Mouse (Mus musculus) E14TG2a.4 (cell line): ENCODE results near the gene Fbxl17.

Experiments
- H3K27me3 ChIP-seq: 2 replicates; pipeline ENCODE4 v1.6.1; 2014; ENCODE audit warnings: low read length, control low read depth; ENCODE audit not compliant: insufficient read depth
- H3K36me3 ChIP-seq: 2 replicates; pipeline ENCODE4 v1.6.1; 2014; ENCODE audit warnings: low read length, control low read depth; ENCODE audit not compliant: insufficient read depth
- H3K4me1 ChIP-seq: replicated peaks from 2 replicates; pipeline ENCODE4 v1.6.1; 2014; ENCODE audit warnings: low read depth, low read length, control low read depth
- H3K4me3 ChIP-seq: replicated peaks from 2 replicates; pipeline ENCODE4 v1.5.1; 2014; ENCODE audit warnings: mild to moderate bottlenecking, low read length
- H3K9me3 ChIP-seq: 2 replicates; pipeline ENCODE4 v1.6.1; 2014; ENCODE audit warnings: low read length, control low read depth
- CTCF ChIP-seq: conservative IDR thresholded peaks from 2 replicates; pipeline ENCODE4 v1.5.1; 2014; ENCODE audit warnings: low read length
- NANOG ChIP-seq: IDR thresholded peaks from 2 replicates; pipeline ENCODE4 v1.6.1; 2014; ENCODE audit warnings: borderline replicate concordance, low read length, mixed read lengths
- POU5F1 ChIP-seq: IDR thresholded peaks from 2 replicates; pipeline ENCODE4 v1.6.1; 2014; ENCODE audit warnings: low read length, borderline replicate concordance

Gene Fbxl17

GRCm38 (mm10) chr17:63229111-63229510, 270.7 kb downstream of the Fbxl17 start:
- no peaks in the 10 kb centered on the region for H3K27me3 ChIP-seq
- H3K4me3 ChIP-seq = no peak overlapping the region
- TF ChIP-seq NANOG (no peak), CTCF (no peak), POU5F1 (no peak)
- H3K36me3 ChIP-seq = no peaks in the 10 kb centered on the region
- no peaks in the 10 kb centered on the region for H3K9me3 ChIP-seq
- peaks cover 5% of the 10 kb centered on the region; the same call in 1 of the 2 replicates for H3K4me1 ChIP-seq

GRCm38 (mm10) chr17:63226380-63226779, 273.4 kb downstream of the Fbxl17 start:
- no peak overlapping the region for H3K4me3 ChIP-seq
- H3K9me3 ChIP-seq = no peaks in the 10 kb centered on the region
- TF ChIP-seq CTCF = no peak
- no peak for TF ChIP-seq NANOG
- no peak for TF ChIP-seq POU5F1

GRCm38 (mm10) chr17:63225959-63226358, 273.9 kb downstream of the Fbxl17 start:
- Histone ChIP-seq H3K4me3 (no peak overlapping the region), H3K4me1 (peaks cover 8% of the 10 kb centered on the region), H3K27me3 (no peaks in the 10 kb centered on the region), H3K36me3 (no peaks in the 10 kb centered on the region), H3K9me3 (no peaks in the 10 kb centered on the region)
- TF ChIP-seq CTCF (no peak), POU5F1 (no peak), NANOG (no peak)

More at GRCm38 (mm10) chr17:63226380-63226779, 273.4 kb downstream of the Fbxl17 start:
- no peaks in the 10 kb centered on the region for H3K27me3 ChIP-seq
- H3K4me1 ChIP-seq = peaks cover 8% of the 10 kb centered on the region
- H3K36me3 ChIP-seq = no peaks in the 10 kb centered on the region

GRCm38 (mm10) chr17:63223675-63224074, 276.1 kb downstream of the Fbxl17 start:
- H3K4me1 ChIP-seq = peaks cover 8% of the 10 kb centered on the region
- H3K4me3 ChIP-seq = no peak overlapping the region
- TF ChIP-seq POU5F1 = no peak
- TF ChIP-seq NANOG = no peak
- TF ChIP-seq CTCF = no peak
- H3K36me3 ChIP-seq = no peaks in the 10 kb centered on the region
- H3K9me3 ChIP-seq = no peaks in the 10 kb centered on the region
- H3K27me3 ChIP-seq = no peaks in the 10 kb centered on the region

GRCm38 (mm10) chr17:63221632-63222031, 278.2 kb downstream of the Fbxl17 start:
- no peaks in the 10 kb centered on the region for H3K27me3 ChIP-seq
- no peak for TF ChIP-seq NANOG
- no peak for TF ChIP-seq CTCF
- TF ChIP-seq POU5F1 = no peak
- no peaks in the 10 kb centered on the region for H3K36me3 ChIP-seq
- no peaks in the 10 kb centered on the region for H3K9me3 ChIP-seq
- H3K4me3 ChIP-seq = no peak overlapping the region
- peaks cover 4% of the 10 kb centered on the region; the same call in 1 of the 2 replicates for H3K4me1 ChIP-seq

- H3K4me1 ChIP-seq = peaks cover 4% of the 10 kb centered on the region; the same call in 1 of the 2 replicates
- no peaks in the 10 kb centered on the region for H3K9me3 ChIP-seq
- H3K36me3 ChIP-seq = no peaks in the 10 kb centered on the region
- no peak overlapping the region for H3K4me3 ChIP-seq
- H3K27me3 ChIP-seq = no peaks in the 10 kb centered on the region
- TF ChIP-seq NANOG = no peak
- TF ChIP-seq POU5F1 = no peak
- TF ChIP-seq CTCF = no peak
Measured at GRCm38 (mm10) chr17:63220821-63221220, 279.0 kb downstream of the Fbxl17 start.

GRCm38 (mm10) chr17:63217016-63217415, 282.8 kb downstream of the Fbxl17 start:
- Histone ChIP-seq H3K9me3 (no peaks in the 10 kb centered on the region), H3K4me3 (no peak overlapping the region), H3K4me1 (no peaks in the 10 kb centered on the region), H3K36me3 (no peaks in the 10 kb centered on the region), H3K27me3 (no peaks in the 10 kb centered on the region)
- TF ChIP-seq POU5F1 = no peak
- TF ChIP-seq NANOG = no peak
- no peak for TF ChIP-seq CTCF

- H3K4me1 ChIP-seq = no peaks in the 10 kb centered on the region
- no peak overlapping the region for H3K4me3 ChIP-seq
- no peak for TF ChIP-seq CTCF
- no peak for TF ChIP-seq POU5F1
- TF ChIP-seq NANOG = no peak
- H3K36me3 ChIP-seq = no peaks in the 10 kb centered on the region
- no peaks in the 10 kb centered on the region for H3K27me3 ChIP-seq
- H3K9me3 ChIP-seq = no peaks in the 10 kb centered on the region
Measured at GRCm38 (mm10) chr17:63212018-63212417, 287.8 kb downstream of the Fbxl17 start.

- Histone ChIP-seq H3K4me1 (no peaks in the 10 kb centered on the region), H3K4me3 (no peak overlapping the region), H3K9me3 (no peaks in the 10 kb centered on the region), H3K36me3 (no peaks in the 10 kb centered on the region), H3K27me3 (no peaks in the 10 kb centered on the region)
- no peak for TF ChIP-seq POU5F1
- TF ChIP-seq NANOG = no peak
- TF ChIP-seq CTCF = no peak
Measured at GRCm38 (mm10) chr17:63209151-63209550, 290.7 kb downstream of the Fbxl17 start.
